Mouse (Mus musculus) pancreas, adult 10 weeks (tissue): Measurements from ENCODE around the gene Cnot2. TPM values are rescaled to one million over a fixed set of nuclear protein-coding genes. Genes with fewer than 3 reads are reported as not detected.

Source experiments
- polyA plus RNA-seq: library from polyadenylated mRNA; stranded (reverse); fragments of 350-450 nt; fragmentation: Illumina TruSeq; extraction: RNeasy Lipid Tissue Mini Kit (QIAGEN cat#74804); gene quantifications from one replicate; pipeline ENCODE4 v1.2.3, GENCODE M21; 2015; ENCODE audit warnings: low read depth, low replicate concordance; ENCODE audit not compliant: insufficient read depth

Gene Cnot2
- polyA plus RNA-seq = 11.3 TPM

DNA sequence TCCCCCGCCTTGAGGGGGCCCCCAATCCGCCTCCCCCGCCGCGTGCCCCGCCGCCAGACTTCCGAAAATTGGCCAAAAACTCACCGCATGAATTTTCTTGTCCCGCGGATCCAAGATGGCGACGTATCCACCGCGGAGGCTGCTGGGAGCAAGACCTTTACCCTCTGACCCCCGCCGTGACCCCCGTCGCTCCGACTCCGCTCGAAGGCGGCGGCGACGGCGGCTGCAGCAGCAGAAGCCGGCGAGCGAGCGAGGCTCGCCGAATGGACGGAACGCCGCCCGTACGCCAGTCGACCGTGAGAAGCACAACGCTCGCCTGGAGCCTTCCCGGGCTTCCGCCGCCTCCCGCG is at the start of gene Cnot2:
Gene Cnot2 (minus strand): TSS at position 143 of the 350 bp plus-strand sequence.

DNA sequence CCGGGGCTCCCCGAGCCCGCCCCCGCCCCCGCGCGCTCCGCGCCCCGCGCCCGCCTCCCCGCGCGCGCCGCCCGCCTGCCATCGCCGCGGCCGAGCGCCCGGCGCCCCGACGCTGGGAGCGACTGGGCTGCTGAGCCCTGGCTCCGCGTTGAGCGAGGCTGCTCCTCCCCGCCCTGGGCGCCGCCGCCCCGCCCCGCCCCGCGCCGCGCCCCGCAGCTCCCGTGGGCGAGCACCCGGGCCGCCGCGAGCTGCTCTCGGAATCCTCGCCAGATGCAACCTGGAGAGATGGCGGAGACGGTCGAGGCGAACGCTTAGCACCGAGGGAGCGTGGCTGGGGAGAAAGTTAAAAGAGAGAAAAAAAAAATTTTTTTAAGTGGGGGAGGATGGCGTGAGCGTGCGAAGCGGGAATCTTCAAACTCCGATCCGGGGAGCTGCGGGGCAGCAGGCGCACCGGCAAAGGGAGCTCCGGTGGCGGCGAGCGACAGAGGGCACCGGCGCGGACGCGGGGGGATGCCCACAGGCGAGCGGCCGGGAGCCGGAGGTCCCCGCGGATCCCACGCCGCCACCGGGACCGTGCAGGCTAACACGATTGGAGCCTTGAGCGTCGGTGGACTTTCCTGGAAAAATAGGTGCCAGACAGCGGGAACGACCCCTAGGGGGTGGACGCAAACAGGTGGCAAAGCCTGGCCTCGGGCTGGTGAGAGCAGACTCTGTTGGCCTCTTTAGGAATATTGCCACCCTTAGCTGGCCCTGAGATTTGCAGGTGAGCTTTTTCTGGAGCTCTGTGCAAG is 107.4 kb downstream of the Cnot2 start, which contains the start of gene Kcnmb4:
Gene Kcnmb4 (minus strand): TSS at position 120 of the 791 bp plus-strand sequence.

Other genes with a start within 250 kb of the Cnot2 start
- not detected for gene Kcnmb4, start 107.6 kb downstream of the Cnot2 start, polyA plus RNA-seq